Mouse (Mus musculus) limb, embryonic 15.5 days (tissue): ENCODE measurements around the gene Emc7. TPM values are rescaled to one million over a fixed set of nuclear protein-coding genes. Genes with fewer than 3 reads are reported as not detected.

Source experiments
- ATAC-seq: fragments of 200-750 bp; cut with Nextera tagmentation; 2 replicates; pipeline ENCODE4 v1.8.0; 2017; ENCODE audit warnings: low read depth, moderate TSS enrichment; ENCODE audit not compliant: insufficient number of reproducible peaks, low FRiP score, low TSS enrichment
- H3K27ac ChIP-seq: fragments of 300-500 bp; sonication (generic); 2 replicates; pipeline ENCODE4 v1.5.1; 2015; ENCODE audit warnings: moderate library complexity, mild to moderate bottlenecking, inconsistent platforms
- H3K27me3 ChIP-seq: fragments of 300-500 bp; sonication (generic); 2 replicates; pipeline ENCODE4 v1.6.1; 2015; ENCODE audit warnings: inconsistent platforms
- H3K36me3 ChIP-seq: fragments of 300-500 bp; sonication (generic); 2 replicates; pipeline ENCODE4 v1.6.1; 2015; ENCODE audit warnings: inconsistent platforms
- H3K4me1 ChIP-seq: fragments of 300-500 bp; sonication (generic); 2 replicates; pipeline ENCODE4 v1.6.1; 2015; ENCODE audit warnings: inconsistent platforms
- H3K4me2 ChIP-seq: fragments of 300-500 bp; sonication (generic); 2 replicates; pipeline ENCODE4 v1.6.1; 2015; ENCODE audit warnings: mild to moderate bottlenecking, inconsistent platforms
- H3K4me3 ChIP-seq: fragments of 300-500 bp; sonication (generic); 2 replicates; pipeline ENCODE4 v1.5.1; 2015; ENCODE audit warnings: mild to moderate bottlenecking, inconsistent platforms
- H3K9ac ChIP-seq: fragments of 300-500 bp; sonication (generic); 2 replicates; pipeline ENCODE4 v1.6.1; 2015; ENCODE audit warnings: inconsistent platforms
- H3K9me3 ChIP-seq: fragments of 300-500 bp; sonication (generic); 2 replicates; pipeline ENCODE4 v1.6.1; 2016; ENCODE audit warnings: inconsistent platforms
- WGBS: fragments of 180-500 bp; shearing (Covaris S2); methylation state at CpG from one replicate; pipeline ENCODE4 v1.1.7; 2015; 5-methylcytosine and 5-hydroxymethylcytosine counted together
- polyA plus RNA-seq: library from polyadenylated mRNA; unstranded; fragments of >200 nt; fragmentation: Nextera tagmentation; extraction: Ambion mirVana; gene quantifications from 2 replicates; pipeline ENCODE4 v1.2.1, GENCODE M21; 2015

The Emc7 gene
- polyA plus RNA-seq, 1 experiment from 2014 or later, result 20.0 TPM

DNA sequence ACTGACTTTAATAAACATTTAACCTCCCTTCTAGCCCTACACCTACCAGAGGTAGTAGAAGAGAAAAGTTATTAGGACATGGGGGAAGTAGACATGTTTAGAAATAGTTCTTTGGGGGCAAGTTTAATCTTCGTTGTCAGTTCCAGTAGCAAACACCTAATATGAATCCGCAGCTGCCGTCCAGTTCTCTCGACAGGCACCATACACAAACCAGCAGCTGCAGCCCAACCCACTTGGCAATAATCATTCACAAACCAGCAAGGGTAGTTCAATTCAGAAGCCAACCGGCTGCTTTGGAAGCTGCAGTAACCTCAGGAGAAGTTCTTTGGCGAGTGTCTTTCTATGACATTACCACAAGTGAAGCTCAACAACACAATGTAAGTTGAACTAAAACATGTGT lies 49.2 kb downstream of the Emc7 start:
- no peaks in the 10 kb centered on the region for H3K9me3 ChIP-seq
- 0 out of 2 replicates have a peak, but pooled peaks cover 3% of the 10 kb centered on the region for H3K4me1 ChIP-seq
- H3K27ac ChIP-seq, result no peak overlapping the region
- no peaks in the 10 kb centered on the region for H3K36me3 ChIP-seq
- no peak for ATAC-seq
- H3K4me2 ChIP-seq, result no peak overlapping the region
- 84% methylated on average over 6 of the region's 6 CpGs for WGBS
- H3K9ac ChIP-seq, result no peak overlapping the region
- no peak overlapping the region for H3K4me3 ChIP-seq
- no peaks in the 10 kb centered on the region for H3K27me3 ChIP-seq

GRCm38 (mm10) chr2:112506841-112507435 lies 52.1 kb downstream of the Emc7 start:
- Histone ChIP-seq H3K27me3 (no peaks in the 10 kb centered on the region), H3K4me2 (no peak overlapping the region), H3K4me1 (no peaks in the 10 kb centered on the region), H3K4me3 (no peak overlapping the region), H3K36me3 (no peaks in the 10 kb centered on the region), H3K9ac (no peak overlapping the region), H3K27ac (no peak overlapping the region), H3K9me3 (no peaks in the 10 kb centered on the region)
- WGBS, result 47% methylated on average over 5 of the region's 5 CpGs
- ATAC-seq, result no peak

- 83% methylated on average over 1 of the region's 1 CpGs for WGBS
- Histone ChIP-seq H3K9me3 (no peaks in the 10 kb centered on the region), H3K4me1 (no peaks in the 10 kb centered on the region), H3K27ac (no peak overlapping the region), H3K36me3 (no peaks in the 10 kb centered on the region), H3K9ac (no peak overlapping the region), H3K27me3 (no peaks in the 10 kb centered on the region), H3K4me2 (no peak overlapping the region), H3K4me3 (no peak overlapping the region)
- ATAC-seq, result no peak
Observed at GRCm38 (mm10) chr2:112507444-112507843, 52.6 kb downstream of the Emc7 start.

GRCm38 (mm10) chr2:112510140-112510539 lies 55.3 kb downstream of the Emc7 start:
- H3K4me2 ChIP-seq, result no peak overlapping the region
- no peaks in the 10 kb centered on the region for H3K27me3 ChIP-seq
- H3K9me3 ChIP-seq, result no peaks in the 10 kb centered on the region
- WGBS, result 86% methylated on average over 4 of the region's 4 CpGs
- no peaks in the 10 kb centered on the region for H3K4me1 ChIP-seq
- H3K9ac ChIP-seq, result no peak overlapping the region
- no peak overlapping the region for H3K27ac ChIP-seq
- no peak for ATAC-seq
- H3K36me3 ChIP-seq, result no peaks in the 10 kb centered on the region
- no peak overlapping the region for H3K4me3 ChIP-seq

DNA sequence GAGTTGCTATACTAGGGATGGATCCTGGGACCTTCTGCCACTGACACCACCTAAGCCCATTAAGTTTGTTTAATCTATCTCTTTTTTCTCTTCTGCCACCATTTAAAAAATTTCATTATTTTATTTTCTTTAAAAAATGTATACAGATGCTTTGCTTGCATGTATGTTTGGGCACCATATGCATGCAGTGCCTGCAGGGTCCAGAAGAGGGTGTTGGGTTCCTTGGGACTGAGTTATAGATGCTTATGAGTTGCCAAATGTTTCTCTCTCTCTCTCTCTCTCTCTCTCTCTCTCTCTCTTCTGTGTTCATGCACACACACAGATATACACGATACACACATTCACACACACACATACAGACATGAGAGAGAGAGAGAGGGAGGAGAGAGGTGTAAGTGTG lies 58.2 kb downstream of the Emc7 start:
- H3K36me3 ChIP-seq, result no peaks in the 10 kb centered on the region
- H3K4me1 ChIP-seq, result no peaks in the 10 kb centered on the region
- no peak overlapping the region for H3K4me3 ChIP-seq
- no peaks in the 10 kb centered on the region for H3K9me3 ChIP-seq
- ATAC-seq, result no peak
- no peak overlapping the region for H3K27ac ChIP-seq
- 89% methylated on average over 1 of the region's 1 CpGs for WGBS
- H3K9ac ChIP-seq, result no peak overlapping the region
- no peak overlapping the region for H3K4me2 ChIP-seq
- no peaks in the 10 kb centered on the region for H3K27me3 ChIP-seq

GRCm38 (mm10) chr2:112516728-112517127 lies 61.9 kb downstream of the Emc7 start:
- no peak overlapping the region for H3K4me2 ChIP-seq
- no peak overlapping the region for H3K27ac ChIP-seq
- ATAC-seq, result no peak
- H3K27me3 ChIP-seq, result no peaks in the 10 kb centered on the region
- H3K9me3 ChIP-seq, result no peaks in the 10 kb centered on the region
- WGBS, result 79% methylated on average over 3 of the region's 3 CpGs
- H3K4me3 ChIP-seq, result no peak overlapping the region
- H3K36me3 ChIP-seq, result no peaks in the 10 kb centered on the region
- H3K4me1 ChIP-seq, result no peaks in the 10 kb centered on the region
- no peak overlapping the region for H3K9ac ChIP-seq

- Histone ChIP-seq H3K9me3 (no peaks in the 10 kb centered on the region), H3K36me3 (no peaks in the 10 kb centered on the region), H3K27me3 (no peaks in the 10 kb centered on the region), H3K27ac (no peak overlapping the region), H3K4me1 (no peaks in the 10 kb centered on the region), H3K9ac (no peak overlapping the region), H3K4me2 (no peak overlapping the region), H3K4me3 (no peak overlapping the region)
- 90% methylated on average over 3 of the region's 3 CpGs for WGBS
- ATAC-seq, result no peak
Observed at GRCm38 (mm10) chr2:112517218-112517617, 62.4 kb downstream of the Emc7 start.

GRCm38 (mm10) chr2:112518541-112518940 lies 63.7 kb downstream of the Emc7 start:
- no peak overlapping the region for H3K27ac ChIP-seq
- no peaks in the 10 kb centered on the region for H3K36me3 ChIP-seq
- no peaks in the 10 kb centered on the region for H3K9me3 ChIP-seq
- H3K4me2 ChIP-seq, result no peak overlapping the region
- no peak overlapping the region for H3K4me3 ChIP-seq
- ATAC-seq, result no peak
- no peaks in the 10 kb centered on the region for H3K27me3 ChIP-seq
- no peak overlapping the region for H3K9ac ChIP-seq
- H3K4me1 ChIP-seq, result no peaks in the 10 kb centered on the region

- Histone ChIP-seq H3K27me3 (no peaks in the 10 kb centered on the region), H3K4me2 (no peak overlapping the region), H3K27ac (no peak overlapping the region), H3K4me3 (no peak overlapping the region), H3K36me3 (no peaks in the 10 kb centered on the region), H3K9ac (no peak overlapping the region), H3K9me3 (no peaks in the 10 kb centered on the region), H3K4me1 (no peaks in the 10 kb centered on the region)
- no peak for ATAC-seq
- WGBS, result 90% methylated on average over 4 of the region's 4 CpGs
Observed at GRCm38 (mm10) chr2:112520526-112521482, 66.0 kb downstream of the Emc7 start.

Other genes starting within 250 kb of the Emc7 start
- 17.0 and 21.0 TPM in 2 replicates for gene Lpcat4, start 215.5 kb upstream of the Emc7 start, polyA plus RNA-seq
- not detected in 2 replicates for gene Nutm1, start 195.7 kb upstream of the Emc7 start, polyA plus RNA-seq
- gene Nop10, start 193.1 kb upstream of the Emc7 start, polyA plus RNA-seq, result 185 and 207 TPM in 2 replicates
- 8.0 and 8.6 TPM in 2 replicates for gene Slc12a6, start 189.2 kb upstream of the Emc7 start, polyA plus RNA-seq
- not detected in 2 replicates for gene Gm21985, start 188.7 kb upstream of the Emc7 start, polyA plus RNA-seq
- gene Emc4, start 87.0 kb upstream of the Emc7 start, polyA plus RNA-seq, result 129 and 132 TPM in 2 replicates
- 47.8 and 48.9 TPM in 2 replicates for gene Katnbl1, start 75.8 kb upstream of the Emc7 start, polyA plus RNA-seq
- gene Chrm5, start 25.8 kb downstream of the Emc7 start, polyA plus RNA-seq, result 0.12 and 0.21 TPM in 2 replicates
- 4.7 and 5.5 TPM in 2 replicates for gene Aven, start 38.0 kb downstream of the Emc7 start, polyA plus RNA-seq